Mouse (Mus musculus) frontal cortex, postnatal 25 days (tissue): ENCODE data around the gene Cphx2.
"Not testable (repeated sequence)": the region's sequence is repeated elsewhere in the genome, so short reads cannot be mapped to it uniquely, and the experiment has no call there.

Experiments used
- DNase-seq, 2 experiments: peaks; one replicate each; pipeline ENCODE4 v3.0.0; 2022; ENCODE audit warnings: low spot score in 2 of 2

Gene Cphx2

DNA sequence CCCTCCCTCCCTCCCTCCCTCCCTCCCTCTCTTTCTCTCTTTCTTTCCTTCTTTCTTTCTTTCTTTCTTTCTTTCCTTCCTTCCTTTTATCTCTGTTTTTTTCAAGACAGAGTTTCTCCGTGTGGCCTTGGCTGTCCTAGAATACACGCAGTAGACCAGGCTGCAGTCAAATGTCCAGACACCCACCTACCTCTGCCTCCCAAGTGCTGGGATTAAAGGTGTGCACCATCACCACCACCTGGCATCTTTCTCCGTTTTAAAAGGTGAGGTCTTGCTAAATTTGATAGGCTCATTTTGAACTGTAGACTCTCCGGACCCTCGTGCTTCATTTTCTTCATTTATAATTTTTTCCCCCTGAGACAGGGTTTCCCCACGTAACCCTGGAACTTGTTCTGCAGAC, at the start of gene Cphx2:
Gene Cphx2, plus strand, starts transcription at position 301 of the 400 bp plus-strand sequence.
- DNase-seq: not testable (repeated sequence)

DNA sequence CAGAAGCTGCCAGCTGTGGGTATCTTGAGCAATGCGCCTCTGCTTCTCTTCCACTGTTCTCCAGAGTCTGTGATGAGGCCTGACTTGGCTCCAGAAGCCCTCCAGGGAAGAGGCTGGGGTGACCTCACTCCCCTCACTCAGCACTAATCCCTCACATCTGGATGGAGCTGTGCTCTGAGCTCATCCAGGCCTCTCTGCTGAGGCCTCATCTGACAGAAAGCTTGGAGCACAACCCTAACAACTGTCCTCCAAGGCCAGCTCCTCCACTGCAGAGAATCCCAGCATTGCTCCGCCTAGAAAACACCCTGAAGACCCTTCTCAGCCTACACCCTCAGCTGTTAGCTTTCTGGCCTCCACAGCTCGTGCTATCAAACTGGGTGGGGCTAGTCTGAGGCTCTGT, 47.0 kb upstream of the Cphx2 start:
- not testable (repeated sequence) for DNase-seq

GRCm38 (mm10) chr14:26035439-26035838, 45.9 kb upstream of the Cphx2 start:
- DNase-seq: not testable (repeated sequence)

- not testable (repeated sequence) for DNase-seq
Measured at GRCm38 (mm10) chr14:26042611-26043010, 38.7 kb upstream of the Cphx2 start, which contains the start of gene Gm9780. TSS of gene Gm9780 (minus strand) at chr14:26042711.

DNA sequence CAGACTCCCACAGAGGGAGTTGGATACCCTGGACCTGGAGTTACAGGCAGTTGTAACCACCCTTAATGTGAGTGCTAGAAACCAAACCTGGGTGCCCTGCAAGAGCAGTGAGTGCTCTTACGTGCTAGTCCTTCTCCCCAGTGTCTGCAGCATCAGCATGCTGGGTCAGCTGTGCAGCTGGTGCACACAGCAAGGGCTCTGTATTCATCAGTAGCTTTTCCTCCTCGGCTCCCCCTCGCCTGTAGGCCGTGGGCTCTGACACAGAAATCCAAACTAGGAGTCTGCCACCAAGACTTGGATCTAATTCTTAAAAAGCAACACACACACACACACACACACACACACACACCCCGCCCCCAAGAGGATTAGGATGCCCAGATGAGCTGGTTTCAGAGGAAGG, 36.3 kb upstream of the Cphx2 start:
- not testable (repeated sequence) for DNase-seq

GRCm38 (mm10) chr14:26047026-26047425, 34.3 kb upstream of the Cphx2 start:
- DNase-seq: not testable (repeated sequence)

DNA sequence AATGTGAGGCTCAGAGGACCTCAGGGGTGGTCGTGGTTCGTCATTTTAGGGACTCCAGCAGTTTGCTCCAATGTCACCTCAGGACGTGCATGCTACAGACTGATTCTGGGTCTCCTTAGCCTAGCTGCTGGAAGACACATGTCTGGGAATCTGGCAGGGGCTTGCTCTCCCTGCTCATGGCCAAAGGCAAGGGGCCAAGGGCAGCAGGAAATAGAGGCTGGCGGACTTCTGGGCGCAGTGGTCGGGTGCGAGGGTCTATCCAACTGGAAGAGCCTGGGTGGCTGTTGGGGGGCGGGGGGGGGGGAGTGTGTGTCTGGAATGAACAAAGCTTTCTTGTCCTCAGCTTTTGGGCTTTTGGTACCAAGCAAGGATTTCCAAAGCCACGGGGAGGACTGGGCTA, 32.5 kb upstream of the Cphx2 start:
- not testable (repeated sequence) for DNase-seq

DNA sequence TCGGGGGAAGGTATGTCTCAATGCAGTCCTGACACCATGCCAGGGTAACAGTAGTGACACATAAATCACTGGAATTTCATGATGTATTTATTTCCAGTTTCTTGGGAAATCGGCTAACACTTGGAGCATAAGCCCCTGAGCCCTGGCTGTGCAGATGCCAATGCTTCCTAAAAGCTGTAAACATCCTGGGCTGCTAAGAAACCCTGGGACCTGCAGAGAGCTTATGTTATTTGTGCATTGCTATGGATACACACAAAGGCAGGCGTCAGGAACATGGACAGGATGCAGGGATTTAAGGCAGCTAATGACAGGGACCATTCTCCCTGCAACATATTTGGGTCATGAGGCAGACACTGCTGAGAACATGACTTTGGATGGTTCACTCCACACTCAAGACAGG, 23.1 kb upstream of the Cphx2 start:
- not testable (repeated sequence) for DNase-seq

GRCm38 (mm10) chr14:26059362-26059761, 22.0 kb upstream of the Cphx2 start:
- not testable (repeated sequence) for DNase-seq

- not testable (repeated sequence) for DNase-seq
Measured at GRCm38 (mm10) chr14:26066574-26067324, 14.6 kb upstream of the Cphx2 start.

- DNase-seq: not testable (repeated sequence)
Measured at GRCm38 (mm10) chr14:26067325-26067633, 14.0 kb upstream of the Cphx2 start, which contains the start of gene Tmem254c. TSS of gene Tmem254c (minus strand) at chr14:26067355.

GRCm38 (mm10) chr14:26076620-26077390, 4.5 kb upstream of the Cphx2 start:
- DNase-seq: not testable (repeated sequence)

- not testable (repeated sequence) for DNase-seq
Measured at GRCm38 (mm10) chr14:26081997-26082396, 681 bp downstream of the Cphx2 start, which contains the start of gene Cphx3. TSS of gene Cphx3 (plus strand) at chr14:26082297.

- not testable (repeated sequence) for DNase-seq
Measured at GRCm38 (mm10) chr14:26097622-26098021, 16.3 kb downstream of the Cphx2 start.

DNA sequence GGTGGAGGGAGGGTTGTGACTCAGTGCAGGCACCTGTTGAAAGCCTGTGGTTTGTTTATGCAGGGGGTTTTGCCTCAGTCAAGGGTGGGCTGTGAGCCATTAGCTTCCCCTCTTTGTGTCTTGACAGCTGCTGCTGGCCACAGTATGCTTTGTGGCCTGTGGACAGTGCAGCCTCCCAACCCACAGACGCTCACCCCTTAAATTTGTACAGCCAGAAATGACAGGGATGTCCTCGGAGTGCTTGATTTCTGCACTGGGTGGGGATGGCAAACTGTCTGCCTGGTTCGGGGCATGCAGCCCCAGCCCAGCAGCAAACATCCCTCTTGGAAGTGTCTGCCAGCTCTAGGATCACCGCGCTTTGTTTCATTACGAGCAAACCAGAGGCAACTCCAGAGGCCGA, 36.8 kb downstream of the Cphx2 start, which contains the start of gene Duxbl2:
Gene Duxbl2, plus strand, starts transcription at position 200 of the 400 bp plus-strand sequence.
- not testable (repeated sequence) for DNase-seq

DNA sequence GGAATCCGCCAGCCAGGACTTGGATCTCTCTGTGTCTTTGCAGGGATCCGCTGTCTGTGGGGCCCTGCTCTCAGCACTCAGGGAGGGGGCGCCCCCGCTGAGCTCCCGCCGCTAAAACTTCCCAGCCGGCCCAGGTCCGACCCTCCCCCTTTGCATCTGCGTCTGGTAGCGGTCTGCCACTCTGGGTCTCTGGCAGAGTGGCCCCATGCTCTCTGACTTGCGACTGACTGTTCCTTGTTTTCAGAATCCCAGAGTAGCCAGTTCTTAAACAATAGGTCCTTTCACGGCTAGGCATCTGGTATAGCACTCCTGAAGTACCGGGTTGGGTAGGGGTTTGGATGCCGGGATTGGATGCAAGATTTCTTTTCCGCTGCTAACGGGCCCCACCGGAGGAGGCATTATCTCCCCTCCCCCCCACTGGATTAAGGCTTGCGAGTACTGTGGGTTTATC, 37.3 kb downstream of the Cphx2 start:
- DNase-seq: not testable (repeated sequence)

- DNase-seq: not testable (repeated sequence)
Measured at GRCm38 (mm10) chr14:26119095-26119494, 37.8 kb downstream of the Cphx2 start.
